Mouse (Mus musculus) CH12.LX (cell line): ENCODE measurements at regions not wholly inside any gene's neighbourhood (a gene's known extent, or its start where the extent isn't known, plus 50 kb on each side); places are given as distances from the start of the nearest gene placed in this dataset.
A peak's percentile ranks its signal among the peaks of the same experiment; 100 is the strongest.

Source experiments
- DNase-seq: peaks from one replicate; pipeline ENCODE4 v3.0.0-alpha.2; 2013; ENCODE audit errors: extremely low read depth
- H3K27ac ChIP-seq: 2 replicates; pipeline ENCODE4 v1.5.1; 2012; ENCODE audit warnings: low read depth, mild to moderate bottlenecking, control low read depth, moderate library complexity; ENCODE audit not compliant: insufficient read depth
- H3K27me3 ChIP-seq: replicated peaks from 2 replicates; pipeline ENCODE3; 2012; ENCODE audit warnings: inconsistent platforms
- H3K36me3 ChIP-seq, 2 experiments: replicated peaks in 1 of 2; 2 replicates each; pipeline versions ENCODE3 to v1.6.1; 2012; ENCODE audit warnings: inconsistent platforms in 1 of 2, low read length in 1 of 2, mild to moderate bottlenecking in 1 of 2, mixed read lengths in 1 of 2, moderate library complexity in 1 of 2; ENCODE audit not compliant: control insufficient read depth in 1 of 2, insufficient read depth in 1 of 2
- H3K4me1 ChIP-seq, 2 experiments: 2 replicates each; pipeline ENCODE4 v1.6.1; 2012; ENCODE audit warnings: inconsistent platforms in 1 of 2, moderate library complexity in 1 of 2; ENCODE audit not compliant: insufficient read depth in 2 of 2, control insufficient read depth in 1 of 2
- H3K4me2 ChIP-seq: 2 replicates; pipeline ENCODE4 v1.6.1; 2012; ENCODE audit warnings: low read depth, mild to moderate bottlenecking, control low read depth; ENCODE audit not compliant: poor library complexity, insufficient read depth, severe bottlenecking
- H3K4me3 ChIP-seq, 3 experiments: fragments of 150-350 bp in 1 of 3; sonication (generic) in 1 of 3; replicated peaks in 1 of 3; 2 replicates each; pipeline versions ENCODE3 to v1.5.1; 2011 to 2012; ENCODE audit warnings: low read depth in 2 of 3, low read length in 2 of 3, mild to moderate bottlenecking in 2 of 3, moderate library complexity in 2 of 3, control low read depth in 1 of 3, improper control_type of control experiment in 1 of 3, inconsistent platforms in 1 of 3, mixed read lengths in 1 of 3; ENCODE audit not compliant: poor library complexity in 1 of 3
- H3K79me2 ChIP-seq: replicated peaks from 2 replicates; pipeline ENCODE4 v1.6.1; 2012; ENCODE audit warnings: mild to moderate bottlenecking, moderate library complexity; ENCODE audit not compliant: control insufficient read depth, poor library complexity, insufficient read depth, severe bottlenecking; ENCODE audit errors: extremely low read depth
- H3K9ac ChIP-seq: 2 replicates; pipeline ENCODE4 v1.6.1; 2012; ENCODE audit warnings: low read depth, mild to moderate bottlenecking, control low read depth, moderate library complexity; ENCODE audit not compliant: insufficient read depth
- H3K9me3 ChIP-seq: replicated peaks from 2 replicates; pipeline ENCODE3; 2012; ENCODE audit warnings: low read length, inconsistent platforms, mixed read lengths
- BHLHE40 ChIP-seq: IDR thresholded peaks from 2 replicates; pipeline ENCODE4 v1.6.1; 2011; ENCODE audit warnings: mild to moderate bottlenecking, low read depth, low read length, improper control_type of control experiment
- CHD2 ChIP-seq: IDR thresholded peaks from 2 replicates; pipeline ENCODE4 v1.6.1; 2011; ENCODE audit warnings: low read length, improper control_type of control experiment
- E2F4 ChIP-seq: IDR thresholded peaks from 2 replicates; pipeline ENCODE4 v1.6.1; 2011; ENCODE audit warnings: low read depth, low read length, improper control_type of control experiment; ENCODE audit not compliant: insufficient replicate concordance
- EP300 ChIP-seq: IDR thresholded peaks from 2 replicates; pipeline ENCODE4 v1.6.1; 2011; ENCODE audit warnings: low read length, improper control_type of control experiment
- ETS1 ChIP-seq: conservative IDR thresholded peaks from 2 replicates; pipeline ENCODE4 v1.6.1; 2012; ENCODE audit warnings: low read depth, mild to moderate bottlenecking, inconsistent platforms, low read length, improper control_type of control experiment, moderate library complexity
- IRF4 ChIP-seq: IDR thresholded peaks from 2 replicates; pipeline ENCODE4 v1.6.1; 2014; ENCODE audit warnings: low read depth, mild to moderate bottlenecking, inconsistent platforms, low read length, improper control_type of control experiment
- JUN ChIP-seq: IDR thresholded peaks from 2 replicates; pipeline ENCODE4 v1.6.1; 2011; ENCODE audit warnings: low read depth, mild to moderate bottlenecking, low read length, improper control_type of control experiment, moderate library complexity; ENCODE audit not compliant: insufficient read depth
- JUND ChIP-seq: conservative IDR thresholded peaks from 2 replicates; pipeline ENCODE4 v1.6.1; 2011; ENCODE audit warnings: low read depth, low read length, improper control_type of control experiment
- KAT2A ChIP-seq: IDR thresholded peaks from 2 replicates; pipeline ENCODE4 v1.6.1; 2012; ENCODE audit warnings: low read length, improper control_type of control experiment, inconsistent platforms; ENCODE audit not compliant: insufficient replicate concordance
- MEF2A ChIP-seq: IDR thresholded peaks from 2 replicates; pipeline ENCODE4 v1.6.1; 2014; ENCODE audit warnings: low read depth, mild to moderate bottlenecking, inconsistent platforms, low read length, improper control_type of control experiment, borderline replicate concordance
- MXI1 ChIP-seq: IDR thresholded peaks from 2 replicates; pipeline ENCODE4 v1.6.1; 2011; ENCODE audit warnings: mild to moderate bottlenecking, low read depth, low read length, improper control_type of control experiment
- MYC ChIP-seq: IDR thresholded peaks from 2 replicates; pipeline ENCODE4 v1.6.1; 2011; ENCODE audit warnings: low read depth, mild to moderate bottlenecking, improper control_type of control experiment, low read length
- NELFE ChIP-seq: IDR thresholded peaks from 2 replicates; pipeline ENCODE4 v1.6.1; 2011; ENCODE audit warnings: low read depth, low read length, improper control_type of control experiment
- POLR2AphosphoS2 ChIP-seq: IDR thresholded peaks from 2 replicates; pipeline ENCODE4 v1.6.1; 2011; ENCODE audit warnings: low read depth, low read length, improper control_type of control experiment
- RAD21 ChIP-seq: IDR thresholded peaks from 2 replicates; pipeline ENCODE4 v1.6.1; 2011; ENCODE audit warnings: low read depth, mild to moderate bottlenecking, low read length, improper control_type of control experiment, moderate library complexity
- TBP ChIP-seq: conservative IDR thresholded peaks from 2 replicates; pipeline ENCODE4 v1.6.1; 2011; ENCODE audit warnings: low read depth, low read length, improper control_type of control experiment
- UBTF ChIP-seq: IDR thresholded peaks from 2 replicates; pipeline ENCODE4 v1.6.1; 2012; ENCODE audit warnings: low read depth, mild to moderate bottlenecking, inconsistent platforms, low read length, improper control_type of control experiment, moderate library complexity
- ZKSCAN1 ChIP-seq: IDR thresholded peaks from 2 replicates; pipeline ENCODE4 v1.6.1; 2012; ENCODE audit warnings: low read depth, inconsistent platforms, low read length, improper control_type of control experiment, borderline replicate concordance
- ZMIZ1 ChIP-seq: IDR thresholded peaks from 2 replicates; pipeline ENCODE4 v1.6.1; 2012; ENCODE audit warnings: low read depth, mild to moderate bottlenecking, inconsistent platforms, low read length, improper control_type of control experiment
- dilution Hi-C: fragments of 300-500 bp; cut with MboI; formaldehyde crosslinking; loops from 2 replicates; pipeline ENCODE4 v1.14.3; 2020; ENCODE audit warnings: low sequenced_read_pairs; ENCODE audit not compliant: extremely low pct_unique_long_range_greater_than_20kb, extremely low pct_ligation_motif_present
- in situ Hi-C: fragments of 300-500 bp; cut with MboI; formaldehyde crosslinking; loops from 3 replicates; pipeline ENCODE4 v1.14.3; 2019; ENCODE audit warnings: low sequenced_read_pairs, low pct_ligation_motif_present, low pct_unique_long_range_greater_than_20kb, mixed read lengths

DNA sequence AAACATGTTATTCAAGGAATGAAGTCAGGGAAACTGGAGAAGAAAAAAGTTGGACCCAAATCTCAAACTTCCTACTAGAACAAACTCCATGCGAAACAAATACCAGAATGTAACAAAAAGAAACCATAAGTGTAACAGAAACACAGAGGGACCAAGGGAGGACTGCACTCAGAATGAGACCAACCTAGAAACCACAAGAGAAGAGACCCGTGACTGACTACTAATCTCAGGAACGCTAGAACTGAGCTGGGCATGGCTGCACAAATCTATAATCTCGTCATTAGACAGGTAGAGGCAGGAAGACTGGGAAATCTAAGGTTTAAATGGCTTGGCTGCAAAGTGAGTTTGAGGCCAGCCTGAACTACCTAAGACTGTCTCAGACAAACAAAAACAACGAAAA lies 298.5 kb downstream of the Rps24 start:
- Histone ChIP-seq H3K27me3 (no peaks in the 10 kb centered on the region), H3K4me3 (no peak overlapping the region), H3K4me2 (no peak overlapping the region), H3K4me1 (peaks cover 4 to 30% of the 10 kb centered on the region in 2 experiments; a peak in 2 of 4 replicates), H3K79me2 (no peaks in the 10 kb centered on the region), H3K36me3 (no peaks in the 10 kb centered on the region), H3K27ac (no peak overlapping the region), H3K9ac (no peak overlapping the region), H3K9me3 (no peaks in the 10 kb centered on the region)
- dilution Hi-C loops: no loop called here
- in situ Hi-C loops: no loop called here
- peak; percentile 65 for DNase-seq
- peak; percentile 96 for TF ChIP-seq BHLHE40
- 0 out of 2 replicates have a peak, but pooled peaks have one; percentile 57 for TF ChIP-seq TBP
- TF ChIP-seq JUND: peak; percentile 69; the same call in 1 of the 2 replicates
- TF ChIP-seq MXI1: no peak
- peak; percentile 74 for TF ChIP-seq EP300
- TF ChIP-seq NELFE: no peak
- TF ChIP-seq KAT2A: no peak
- TF ChIP-seq ETS1: peak; percentile 42; the same call in 1 of the 2 replicates
- no peak for TF ChIP-seq MYC
- TF ChIP-seq JUN: peak; percentile 78
- TF ChIP-seq ZKSCAN1: no peak
- peak; percentile 85 for TF ChIP-seq IRF4

DNA sequence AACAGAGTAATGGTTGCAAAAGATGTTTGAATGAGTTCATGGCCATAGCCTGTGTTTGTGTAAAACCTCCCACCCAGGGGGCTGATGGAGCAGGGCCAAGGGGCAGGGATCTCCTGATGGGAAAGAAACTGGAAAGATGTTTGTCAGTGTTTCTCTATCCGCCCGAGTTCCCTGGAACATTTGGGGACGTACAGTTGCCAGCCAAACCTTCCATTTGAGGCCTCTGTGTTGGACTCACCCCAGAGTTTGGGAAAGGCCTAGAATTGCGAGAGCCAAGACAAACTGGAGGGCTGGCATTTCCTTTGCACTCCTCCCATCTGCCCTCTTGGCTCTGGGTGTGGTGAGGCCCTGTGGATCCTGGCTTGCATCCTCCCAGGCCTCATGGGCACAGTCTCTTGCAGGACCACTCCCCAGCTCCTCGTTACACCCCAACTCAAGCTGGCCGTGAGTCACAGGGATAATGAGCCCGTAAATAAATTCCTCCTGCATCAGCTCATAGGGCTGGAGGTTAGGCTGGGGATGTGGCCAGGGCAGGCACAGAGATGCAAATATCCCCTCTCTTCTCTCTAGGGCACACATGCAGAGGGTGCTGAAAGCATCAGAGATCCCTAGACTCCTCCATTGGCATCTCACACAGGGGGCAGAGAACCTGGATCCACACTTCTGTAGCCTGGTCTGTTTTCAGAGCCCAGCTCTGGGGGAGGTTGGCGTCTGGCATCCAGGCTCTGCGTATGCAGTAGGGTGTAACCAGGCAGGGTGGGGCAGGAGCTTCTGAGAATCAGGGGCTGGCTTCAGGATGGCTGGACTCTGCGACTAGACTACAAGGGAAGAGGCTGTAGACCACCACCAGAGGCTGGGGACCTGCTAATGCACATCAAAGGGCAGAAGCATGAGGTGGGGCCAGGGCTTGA lies 306.7 kb downstream of the Rps24 start:
- Histone ChIP-seq H3K27ac (no peak overlapping the region), H3K4me2 (no peak overlapping the region), H3K36me3 (no peaks in the 10 kb centered on the region), H3K4me1 (no peaks in the 10 kb centered on the region), H3K9ac (no peak overlapping the region), H3K9me3 (no peaks in the 10 kb centered on the region), H3K79me2 (no peaks in the 10 kb centered on the region), H3K4me3 (no peak overlapping the region), H3K27me3 (no peaks in the 10 kb centered on the region)
- in situ Hi-C loops (no loop called here), dilution Hi-C loops (no loop called here)
- DNase-seq: no peak
- TF ChIP-seq ZMIZ1 (no peak), E2F4 (no peak), JUND (no peak), RAD21 (no peak), MEF2A (no peak), CHD2 (no peak), UBTF (no peak), TBP (no peak), POLR2AphosphoS2 (no peak), BHLHE40 (no peak)
